Mouse (Mus musculus) lung, postnatal 0 days (tissue): ENCODE results near the gene Fbxo41.

Experiments used
- CTCF ChIP-seq: IDR thresholded peaks from 2 replicates; pipeline ENCODE4 v1.5.1; 2016; ENCODE audit warnings: antibody characterized with exemption, mild to moderate bottlenecking
- EP300 ChIP-seq: IDR thresholded peaks from 2 replicates; pipeline ENCODE4 v1.6.1; 2016; ENCODE audit warnings: antibody characterized with exemption, mild to moderate bottlenecking, control low read depth

GRCm38 (mm10) chr6:85447351-85447750, 55.4 kb downstream of the Fbxo41 start:
- TF ChIP-seq CTCF: no peak
- no peak for TF ChIP-seq EP300
